Mouse (Mus musculus) liver, embryonic 11.5 days (tissue): ENCODE data around the gene S100a4. TPM values are rescaled to one million over a fixed set of nuclear protein-coding genes. Genes with fewer than 3 reads are reported as not detected.

Experiments used
- ATAC-seq: fragments of 200-750 bp; cut with Nextera tagmentation; replicated peaks from 2 replicates; pipeline ENCODE4 v1.8.0; 2017; ENCODE audit warnings: moderate number of reproducible peaks, mild to moderate bottlenecking, moderate TSS enrichment, moderate library complexity; ENCODE audit not compliant: low FRiP score
- DNase-seq: peaks from one replicate; pipeline ENCODE4 v3.0.0-alpha.2; 2017; ENCODE audit warnings: low spot score
- H3K27ac ChIP-seq: fragments of 300-500 bp; sonication (generic); 2 replicates; pipeline ENCODE4 v1.5.1; 2014; ENCODE audit warnings: mild to moderate bottlenecking, low read depth, low read length, control low read depth
- H3K27me3 ChIP-seq: fragments of 300-500 bp; sonication (generic); replicated peaks from 2 replicates; pipeline ENCODE4 v1.6.1; 2014; ENCODE audit warnings: low read length, mixed read lengths; ENCODE audit not compliant: control insufficient read depth, insufficient read depth
- H3K36me3 ChIP-seq: fragments of 300-500 bp; sonication (generic); 2 replicates; pipeline ENCODE4 v1.6.1; 2014; ENCODE audit warnings: mild to moderate bottlenecking, low read length, moderate library complexity, mixed read lengths; ENCODE audit not compliant: control insufficient read depth, insufficient read depth
- H3K4me1 ChIP-seq: fragments of 300-500 bp; sonication (generic); replicated peaks from 2 replicates; pipeline ENCODE4 v1.6.1; 2014; ENCODE audit warnings: low read length, mixed read lengths; ENCODE audit not compliant: control insufficient read depth, insufficient read depth
- H3K4me2 ChIP-seq: fragments of 300-500 bp; sonication (generic); 2 replicates; pipeline ENCODE4 v1.6.1; 2014; ENCODE audit warnings: mild to moderate bottlenecking, control low read depth, moderate library complexity
- H3K4me3 ChIP-seq: fragments of 300-500 bp; sonication (generic); 2 replicates; pipeline ENCODE4 v1.5.1; 2014; ENCODE audit warnings: low read depth, low read length, control low read depth
- H3K9ac ChIP-seq: fragments of 300-500 bp; sonication (generic); 2 replicates; pipeline ENCODE4 v1.6.1; 2014; ENCODE audit warnings: low read depth, low read length, control low read depth
- H3K9me3 ChIP-seq: fragments of 300-500 bp; sonication (generic); 2 replicates; pipeline ENCODE4 v1.6.1; 2016; ENCODE audit warnings: low read length, inconsistent platforms, mixed read lengths; ENCODE audit not compliant: control insufficient read depth
- WGBS: fragments of 180-500 bp; shearing (Covaris S2); extraction: QIAGEN DNeasy Blood & Tissue Kit; methylation state at CpG from one replicate; pipeline ENCODE4 v1.1.7; 2014; 5-methylcytosine and 5-hydroxymethylcytosine counted together
- polyA plus RNA-seq: library from polyadenylated mRNA; unstranded; fragments of >200 nt; fragmentation: Nextera tagmentation; extraction: Ambion mirVana; gene quantifications from 2 replicates; pipeline ENCODE4 v1.2.1, GENCODE M21; 2014

The S100a4 gene
- polyA plus RNA-seq, 1 experiment from 2014 or later: 0.77 TPM

DNA sequence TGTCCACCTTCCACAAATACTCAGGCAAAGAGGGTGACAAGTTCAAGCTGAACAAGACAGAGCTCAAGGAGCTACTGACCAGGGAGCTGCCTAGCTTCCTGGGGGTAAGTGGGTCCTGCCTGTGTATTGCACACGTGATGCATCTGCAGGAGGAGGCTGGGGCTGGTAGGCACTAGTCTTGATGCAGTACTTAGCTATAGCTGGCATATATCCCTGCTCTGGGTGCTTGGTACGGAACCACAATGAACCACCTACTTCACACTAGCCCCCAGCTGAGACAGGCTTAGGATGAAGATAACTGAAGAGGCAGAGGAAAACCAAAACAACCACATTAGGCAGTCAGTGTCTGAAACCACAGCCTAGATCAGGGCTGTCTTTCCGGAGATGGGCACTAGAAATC, 1.5 kb downstream of the S100a4 start:
- 44% methylated on average over 3 of the region's 3 CpGs for WGBS
- ATAC-seq (no peak), DNase-seq (no peak)
- H3K9ac ChIP-seq: no peak overlapping the region
- H3K27ac ChIP-seq: no peak overlapping the region
- H3K4me3 ChIP-seq: no peak overlapping the region
- H3K36me3 ChIP-seq: no peaks in the 10 kb centered on the region
- no peaks in the 10 kb centered on the region for H3K9me3 ChIP-seq
- no peaks in the 10 kb centered on the region for H3K27me3 ChIP-seq
- H3K4me1 ChIP-seq: no peaks in the 10 kb centered on the region
- H3K4me2 ChIP-seq: no peak overlapping the region

DNA sequence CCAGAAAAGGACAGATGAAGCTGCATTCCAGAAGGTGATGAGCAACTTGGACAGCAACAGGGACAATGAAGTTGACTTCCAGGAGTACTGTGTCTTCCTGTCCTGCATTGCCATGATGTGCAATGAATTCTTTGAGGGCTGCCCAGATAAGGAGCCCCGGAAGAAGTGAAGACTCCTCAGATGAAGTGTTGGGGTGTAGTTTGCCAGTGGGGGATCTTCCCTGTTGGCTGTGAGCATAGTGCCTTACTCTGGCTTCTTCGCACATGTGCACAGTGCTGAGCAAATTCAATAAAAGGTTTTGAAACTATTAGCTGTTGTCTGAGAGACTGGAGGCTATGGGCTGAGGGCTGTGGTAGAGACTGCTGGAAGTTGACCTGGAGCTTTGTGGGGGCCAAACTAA, 2.2 kb downstream of the S100a4 start:
- no peaks in the 10 kb centered on the region for H3K27me3 ChIP-seq
- no peaks in the 10 kb centered on the region for H3K9me3 ChIP-seq
- H3K4me3 ChIP-seq: no peak overlapping the region
- H3K27ac ChIP-seq: no peak overlapping the region
- no peak overlapping the region for H3K4me2 ChIP-seq
- H3K36me3 ChIP-seq: no peaks in the 10 kb centered on the region
- DNase-seq (no peak), ATAC-seq (no peak)
- no peak overlapping the region for H3K9ac ChIP-seq
- 74% methylated on average over 2 of the region's 2 CpGs for WGBS
- H3K4me1 ChIP-seq: no peaks in the 10 kb centered on the region

DNA sequence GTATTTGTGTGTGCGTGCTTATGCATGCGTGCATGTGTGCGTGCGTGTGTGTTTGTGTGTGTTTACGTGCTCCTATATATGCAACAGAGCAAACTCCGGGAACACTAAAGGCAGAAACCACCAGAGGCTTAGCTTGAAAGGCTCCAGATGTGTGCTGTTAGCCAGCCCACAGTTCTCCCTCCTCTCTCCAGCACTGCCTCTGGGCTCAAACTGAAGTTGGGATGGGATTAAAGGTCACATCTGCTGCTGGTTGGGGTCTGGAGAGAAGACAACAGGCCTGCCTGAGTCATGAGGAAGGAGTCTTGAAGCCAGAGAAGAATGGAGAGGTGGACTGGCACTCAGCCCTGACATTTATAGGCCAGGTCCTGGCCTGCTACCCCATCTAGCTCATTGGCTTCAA, 2.6 kb downstream of the S100a4 start:
- ATAC-seq (no peak), DNase-seq (no peak)
- Histone ChIP-seq H3K4me2 (no peak overlapping the region), H3K9ac (no peak overlapping the region), H3K27me3 (no peaks in the 10 kb centered on the region), H3K36me3 (no peaks in the 10 kb centered on the region), H3K4me3 (no peak overlapping the region), H3K9me3 (no peaks in the 10 kb centered on the region), H3K27ac (no peak overlapping the region), H3K4me1 (no peaks in the 10 kb centered on the region)
- WGBS: 84% methylated on average over 6 of the region's 6 CpGs

DNA sequence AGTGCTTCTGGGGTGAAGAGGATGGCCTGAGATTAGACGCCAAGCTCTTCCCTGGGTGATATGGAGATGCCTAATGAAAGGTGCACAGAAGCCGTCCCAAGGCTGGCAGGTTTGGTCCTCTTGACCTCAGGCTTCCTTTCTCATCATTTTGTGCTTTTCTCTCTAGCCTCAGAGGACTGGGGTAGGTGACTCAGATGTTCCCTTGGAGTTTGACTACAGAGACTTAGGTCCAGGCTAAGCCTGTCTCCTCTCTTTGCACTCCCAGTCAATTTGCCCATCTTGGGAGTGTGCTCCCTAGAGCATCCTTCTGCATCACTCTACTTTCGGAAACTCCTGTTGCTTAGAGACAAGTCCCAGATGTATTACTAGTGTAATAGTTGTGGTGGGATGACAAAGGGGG, 3.8 kb downstream of the S100a4 start:
- Histone ChIP-seq H3K9me3 (no peaks in the 10 kb centered on the region), H3K27ac (no peak overlapping the region), H3K4me1 (no peaks in the 10 kb centered on the region), H3K27me3 (no peaks in the 10 kb centered on the region), H3K9ac (no peak overlapping the region), H3K4me3 (no peak overlapping the region), H3K36me3 (no peaks in the 10 kb centered on the region), H3K4me2 (no peak overlapping the region)
- 86% methylated on average over 3 of the region's 3 CpGs for WGBS
- ATAC-seq (no peak), DNase-seq (no peak)

DNA sequence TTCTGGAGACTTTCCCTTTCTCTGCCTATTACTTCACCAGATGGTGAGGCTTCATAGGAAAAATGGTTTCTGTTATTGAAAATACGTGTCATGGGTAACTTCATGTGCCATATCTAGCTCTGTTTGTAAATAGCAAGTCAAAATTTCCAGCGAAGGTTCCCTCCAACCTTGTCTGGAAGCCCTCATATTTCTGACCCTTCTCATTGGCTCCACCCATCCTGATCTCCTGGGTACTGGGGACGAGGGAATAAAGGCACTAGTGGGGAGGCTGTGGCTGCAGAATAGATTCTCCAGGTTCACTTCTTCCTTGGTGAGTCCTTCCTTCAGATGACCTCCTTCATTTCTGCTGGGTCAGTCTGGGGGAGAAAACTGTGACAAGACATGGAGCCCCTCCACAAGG, 4.7 kb downstream of the S100a4 start, which contains the start of gene S100a5:
Gene S100a5, plus strand, starts transcription at position 301 of the 400 bp plus-strand sequence.
- WGBS: 52% methylated on average over 3 of the region's 3 CpGs
- ATAC-seq (no peak), DNase-seq (no peak)
- H3K4me1 ChIP-seq: 0 out of 2 replicates have a peak, but pooled peaks cover 3% of the 10 kb centered on the region
- no peaks in the 10 kb centered on the region for H3K9me3 ChIP-seq
- H3K4me2 ChIP-seq: no peak within 1 kb of the TSS
- H3K27me3 ChIP-seq: no peaks in the 10 kb centered on the region
- no peak within 1 kb of the TSS for H3K4me3 ChIP-seq
- H3K9ac ChIP-seq: no peak within 1 kb of the TSS
- no peaks in the 10 kb centered on the region for H3K36me3 ChIP-seq
- no peak within 1 kb of the TSS for H3K27ac ChIP-seq

DNA sequence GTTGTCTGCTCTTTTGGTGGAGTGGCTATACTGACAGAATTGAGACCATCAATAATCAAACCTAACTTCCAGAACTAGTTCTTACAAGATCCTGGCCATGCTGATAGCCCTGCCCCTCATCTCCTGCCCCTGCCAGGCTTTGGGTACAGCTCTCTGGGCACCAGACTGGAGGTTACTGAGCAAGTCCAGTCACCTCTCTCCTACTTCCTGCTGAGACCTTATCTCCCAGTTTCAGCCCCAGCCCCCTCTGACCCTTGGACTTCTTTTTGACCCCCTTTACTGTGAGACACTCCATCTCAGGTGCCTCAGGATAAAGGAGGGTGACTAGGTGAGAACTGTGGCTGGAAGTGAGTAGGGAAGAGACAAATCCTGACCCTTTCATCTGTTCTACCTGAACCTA, 5.5 kb downstream of the S100a4 start:
- H3K36me3 ChIP-seq: no peaks in the 10 kb centered on the region
- no peak overlapping the region for H3K4me3 ChIP-seq
- DNase-seq: no peak
- H3K4me1 ChIP-seq: 0 out of 2 replicates have a peak, but pooled peaks cover 3% of the 10 kb centered on the region
- H3K9me3 ChIP-seq: no peaks in the 10 kb centered on the region
- H3K27ac ChIP-seq: no peak overlapping the region
- no peak for ATAC-seq
- no peak overlapping the region for H3K9ac ChIP-seq
- H3K4me2 ChIP-seq: no peak overlapping the region
- no peaks in the 10 kb centered on the region for H3K27me3 ChIP-seq

DNA sequence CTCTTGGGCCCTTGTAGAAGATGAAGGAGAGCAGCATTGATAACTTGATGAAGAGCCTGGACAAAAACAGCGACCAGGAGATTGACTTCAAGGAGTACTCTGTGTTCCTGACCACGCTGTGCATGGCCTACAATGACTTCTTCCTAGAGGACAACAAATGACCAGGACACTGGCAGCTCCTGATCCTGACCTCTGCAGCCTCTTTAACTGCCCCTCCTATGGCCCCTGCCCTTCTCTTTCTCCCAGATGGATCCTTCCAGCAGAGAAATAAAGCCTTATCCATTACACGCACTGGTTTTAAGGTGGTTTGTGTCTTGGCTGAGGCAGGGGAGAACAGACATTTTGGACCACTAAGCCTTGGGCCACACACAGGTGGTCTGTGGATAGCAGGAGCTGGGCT, 7.9 kb downstream of the S100a4 start:
- no peaks in the 10 kb centered on the region for H3K9me3 ChIP-seq
- 82% methylated on average over 3 of the region's 3 CpGs for WGBS
- no peaks in the 10 kb centered on the region for H3K27me3 ChIP-seq
- H3K4me2 ChIP-seq: no peak overlapping the region
- DNase-seq (no peak), ATAC-seq (no peak)
- no peaks in the 10 kb centered on the region for H3K36me3 ChIP-seq
- H3K27ac ChIP-seq: no peak overlapping the region
- H3K4me3 ChIP-seq: no peak overlapping the region
- H3K9ac ChIP-seq: no peak overlapping the region
- H3K4me1 ChIP-seq: 0 out of 2 replicates have a peak, but pooled peaks cover 3% of the 10 kb centered on the region

DNA sequence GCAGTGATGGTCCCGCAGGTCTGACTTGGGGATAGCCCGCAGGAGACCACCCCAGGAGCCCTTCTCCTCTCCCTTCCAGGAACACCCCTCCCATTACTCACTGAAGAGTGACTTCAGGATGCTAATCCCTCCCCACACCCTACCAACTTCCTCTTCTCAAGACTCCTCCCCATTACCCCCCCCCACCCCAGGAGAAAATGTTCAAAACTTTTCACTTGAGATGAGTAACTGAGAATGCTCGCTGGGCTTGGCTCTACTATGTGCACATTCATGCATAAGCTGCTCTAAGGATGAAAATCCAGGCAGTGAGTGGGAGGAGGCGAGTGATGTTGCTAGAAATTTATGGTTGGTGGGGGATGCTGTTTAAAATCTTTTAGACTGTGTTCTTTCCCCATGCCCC, 8.5 kb downstream of the S100a4 start:
- no peak overlapping the region for H3K9ac ChIP-seq
- 0 out of 2 replicates have a peak, but pooled peaks cover 3% of the 10 kb centered on the region for H3K4me1 ChIP-seq
- H3K36me3 ChIP-seq: no peaks in the 10 kb centered on the region
- ATAC-seq (no peak), DNase-seq (no peak)
- no peaks in the 10 kb centered on the region for H3K27me3 ChIP-seq
- H3K27ac ChIP-seq: no peak overlapping the region
- no peak overlapping the region for H3K4me3 ChIP-seq
- H3K9me3 ChIP-seq: no peaks in the 10 kb centered on the region
- H3K4me2 ChIP-seq: no peak overlapping the region
- WGBS: 42% methylated on average over 4 of the region's 4 CpGs

DNA sequence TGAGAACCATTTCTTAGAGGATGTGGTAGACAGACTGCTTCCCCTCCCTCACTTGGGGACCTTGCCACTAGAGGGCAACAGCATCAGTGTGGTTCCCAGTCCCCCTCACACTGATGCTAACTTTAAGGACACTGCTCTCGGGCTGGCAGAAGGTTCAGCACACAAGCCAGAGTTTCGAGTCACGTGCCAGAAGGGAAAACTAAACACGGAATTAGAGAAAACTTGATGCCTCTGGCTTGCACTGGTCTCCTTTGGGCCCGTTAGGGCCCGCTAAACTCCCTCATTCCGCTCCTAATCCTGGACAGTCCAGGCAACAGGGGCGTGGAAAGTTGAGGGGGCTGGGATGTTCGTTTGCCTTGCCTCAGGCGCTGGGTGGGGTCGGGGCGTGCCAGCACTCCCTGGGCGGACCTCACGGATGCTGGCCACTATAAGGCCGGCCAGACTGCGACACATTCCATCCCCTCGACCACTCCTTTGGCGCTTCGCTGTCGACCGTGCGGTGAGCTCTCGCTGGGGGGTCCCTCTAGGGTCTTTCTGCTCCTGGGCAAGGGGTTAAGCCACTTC, 9.2 kb downstream of the S100a4 start, which contains the start of gene S100a6:
Gene S100a6, plus strand, starts transcription at position 155 of the 564 bp plus-strand sequence.
- WGBS: under 1% methylated on average over 23 of the region's 23 CpGs
- Histone ChIP-seq H3K9ac (0 out of 2 replicates have a peak within 1 kb of the TSS, but pooled peaks have one; percentile 15), H3K4me3 (peak within 1 kb of the TSS; percentile 21), H3K4me1 (0 out of 2 replicates have a peak, but pooled peaks cover 3% of the 10 kb centered on the region), H3K4me2 (peak within 1 kb of the TSS; percentile 66), H3K36me3 (no peaks in the 10 kb centered on the region), H3K9me3 (no peaks in the 10 kb centered on the region), H3K27ac (no peak within 1 kb of the TSS), H3K27me3 (no peaks in the 10 kb centered on the region)
- ATAC-seq: peak; percentile 60
- peak; percentile 56 for DNase-seq
